10 mouse cellular contexts compared by ENCODE assay signal in the genomic region with DNA sequence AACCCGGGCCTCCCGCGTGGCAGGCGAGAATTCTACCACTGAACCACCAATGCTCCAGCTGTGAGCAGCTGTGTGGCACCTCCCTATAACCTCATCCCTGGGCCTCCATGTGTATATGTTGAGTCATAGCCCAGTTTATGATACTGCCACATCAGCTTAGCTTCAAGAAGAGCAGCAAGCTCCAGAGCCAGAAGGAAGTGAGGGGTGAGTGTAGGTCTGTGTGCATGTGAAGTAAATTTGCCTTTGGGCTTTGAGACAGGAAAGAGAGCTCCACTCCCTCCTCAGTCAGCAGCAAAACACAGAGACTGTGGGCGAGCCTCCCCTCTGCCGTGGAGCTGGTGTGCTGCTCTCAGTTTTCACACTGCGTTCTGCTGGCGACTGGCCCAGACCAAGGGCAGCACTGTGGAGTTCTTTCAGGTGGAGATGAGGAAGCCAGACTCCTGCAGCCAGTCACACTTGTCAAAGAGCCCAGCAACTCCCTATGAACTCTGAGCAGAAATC. TPM values are rescaled to one million over a fixed set of nuclear protein-coding genes. Genes with fewer than 3 reads are reported as not detected.
DNase-seq lines count a peak whose midpoint lies in the region; ATAC-seq and TF ChIP-seq lines count a peak whose summit lies in the region.
"Had no signal": no experiment of that assay in that cellular context is flagged by ENCODE, and none has a peak within 500 bp of the region (broad histone marks: within the 10 kb centered on the region; RNA-seq: fewer than 3 reads in every experiment).

No protein-coding gene starts in this region.

- H3K4me1 ChIP-seq in heart, postnatal 0 days (ENCODE audit: control insufficient read depth, insufficient read depth): peaks cover 4% of the 10 kb centered on the region; the same call in 1 of the 2 replicates
- H3K4me1 ChIP-seq: embryonic facial prominence, embryonic 12.5 days; neural tube, embryonic 12.5 days had no signal

- H3K27me3 ChIP-seq in heart, postnatal 0 days (ENCODE audit: control insufficient read depth, insufficient read depth, low read length): no peaks in the 10 kb centered on the region
- H3K27me3 ChIP-seq: embryonic facial prominence, embryonic 12.5 days; neural tube, embryonic 12.5 days had no signal

- H3K9ac ChIP-seq in heart, postnatal 0 days (replicated peaks; ENCODE audit: low read depth, low read length): no peak overlapping the region
- H3K9ac ChIP-seq: embryonic facial prominence, embryonic 12.5 days; neural tube, embryonic 12.5 days had no signal

- no peak overlapping the region for H3K4me3 ChIP-seq in heart, postnatal 0 days (ENCODE audit: low read depth, low read length)
- H3K4me3 ChIP-seq: embryonic facial prominence, embryonic 12.5 days; neural tube, embryonic 12.5 days had no signal

- H3K4me2 ChIP-seq in heart, postnatal 0 days (ENCODE audit: low read depth, low read length): no peak overlapping the region
- H3K4me2 ChIP-seq: embryonic facial prominence, embryonic 12.5 days; neural tube, embryonic 12.5 days had no signal

- peak; percentile 52 for ATAC-seq in heart, postnatal 0 days (ENCODE audit: insufficient read depth, low read depth)
- no peak for ATAC-seq in activated CD4-positive, CD25-positive, alpha-beta regulatory T cell, adult 4 months

- DNase-seq in adrenal gland, adult (ENCODE audit: inconsistent age in 2 of 2, low spot score in 1 of 2): peak; percentile 48 to 62
- no peak for DNase-seq in adrenal gland, adult 8-10 months
- DNase-seq in urinary bladder, postnatal 14 days (ENCODE audit: low spot score): peak; percentile 74
- DNase-seq in urinary bladder, postnatal 10 days (ENCODE audit: low spot score): no peak
- DNase-seq in heart, postnatal 0 days (ENCODE audit: low spot score): peak; percentile 22
- peak; percentile 65 to 85 for DNase-seq in left cerebral cortex, adult 18-20 months (ENCODE audit: low spot score in 2 of 2)
- peak; percentile 68 to 75 for DNase-seq in right cerebral cortex, adult 2 months (ENCODE audit: low spot score in 2 of 2)

- TF ChIP-seq EP300 in heart, postnatal 0 days (IDR thresholded peaks at IDR 0.05; ENCODE audit: low read depth): no peak

- TF ChIP-seq CTCF in heart, postnatal 0 days (IDR thresholded peaks at IDR 0.05; ENCODE audit: low read depth): no peak

- peak overlapping the region; percentile 27; the same call in 1 of the 2 replicates for H3K27ac ChIP-seq in heart, postnatal 0 days (ENCODE audit: low read depth)
- H3K27ac ChIP-seq: embryonic facial prominence, embryonic 12.5 days; neural tube, embryonic 12.5 days had no signal

- H3K36me3 ChIP-seq in heart, postnatal 0 days (replicated peaks; ENCODE audit: control insufficient read depth, insufficient read depth, low read length): peaks cover 34% of the 10 kb centered on the region

- H3K9me3 ChIP-seq in heart, postnatal 0 days (replicated peaks; ENCODE audit: control insufficient read depth, low read length): no peaks in the 10 kb centered on the region
- H3K9me3 ChIP-seq: embryonic facial prominence, embryonic 12.5 days; neural tube, embryonic 12.5 days had no signal

- 53% methylated on average over 8 of the region's 8 CpGs for WGBS in heart, postnatal 0 days

RNA-seq across cellular contexts. Expression of gene Vac14, which starts 12.2 kb away (rescaled TPM):
- total RNA-seq in adrenal gland, adult 8-10 months (2022): 10 to 100 TPM; 30.9 to 34.8 (median 33.2) TPM
- total RNA-seq in heart, postnatal 0 days (2014; rRNA removed; ENCODE audit: low replicate concordance): 13.6 and 23.2 TPM in 2 replicates
- 8.9 and 10.3 TPM in 2 replicates for polyA plus RNA-seq in heart, postnatal 0 days (2015; fragmentation: Nextera tagmentation; extraction: Ambion mirVana)
- 10 to 100 TPM; 26.9 to 28.0 TPM for total RNA-seq in left cerebral cortex, adult 18-20 months (2021)
- polyA plus RNA-seq in activated CD4-positive, CD25-positive, alpha-beta regulatory T cell, adult 4 months (2017; shearing (Covaris generic)): 1 to 10 TPM; 6.6 to 7.6 TPM

Comparison
In these comparisons a context has a peak if more than half of its experiments do, and no peak if none do; other contexts are left out.
1. DNase-seq: peak in adrenal gland, adult (2 of 2), urinary bladder, postnatal 14 days (single experiment), heart, postnatal 0 days (single experiment), left cerebral cortex, adult 18-20 months (2 of 2) and right cerebral cortex, adult 2 months (2 of 2); none in adrenal gland, adult 8-10 months (single experiment) and urinary bladder, postnatal 10 days (single experiment).